Mouse (Mus musculus): ENCODE data around the gene Brd3. TPM values are rescaled to one million over a fixed set of nuclear protein-coding genes. Genes with fewer than 3 reads are reported as not detected.
A peak's percentile ranks its signal among the peaks of the same experiment; 100 is the strongest.

The Brd3 gene
- polyA plus RNA-seq, 1 experiment = 7.7 TPM

DNA sequence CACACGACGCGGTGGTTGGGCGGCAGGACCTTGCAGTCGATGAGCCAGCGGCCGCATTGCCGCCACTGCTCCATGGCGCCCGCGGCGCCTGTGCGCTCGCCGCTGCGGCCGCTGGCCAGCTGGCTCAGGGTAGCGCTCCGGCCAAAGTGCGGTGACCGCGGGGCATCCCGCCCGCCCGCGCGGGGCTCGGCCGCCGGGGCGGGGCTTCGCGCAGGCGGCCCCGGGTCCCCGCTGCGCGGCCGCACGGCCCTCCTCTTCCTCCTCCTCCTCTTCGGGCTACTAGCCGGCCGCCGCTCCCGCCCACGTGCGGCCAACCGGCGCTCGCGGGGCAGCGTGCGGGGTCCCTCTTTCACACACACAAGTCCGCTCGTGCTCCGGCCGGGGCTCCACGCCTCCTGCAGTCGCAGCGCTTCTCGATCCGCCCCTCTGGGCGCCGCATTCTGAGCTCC lies 81.0 kb downstream of the Brd3 start:
- H3K9me3 ChIP-seq (ENCODE audit: control insufficient read depth, low read length) = no peaks in the 10 kb centered on the region; the same call in 1 of the 2 replicates
- peaks cover 43% of the 10 kb centered on the region for H3K27me3 ChIP-seq (ENCODE audit: control insufficient read depth)
- TF ChIP-seq GATA1 (IDR thresholded peaks at IDR 0.05; ENCODE audit: low read length) (no peak), TAL1 (IDR thresholded peaks at IDR 0.05; ENCODE audit: low read length) (no peak)
- H3K4me1 ChIP-seq (ENCODE audit: control insufficient read depth) = peaks cover 27% of the 10 kb centered on the region
- peak overlapping the region; percentile 67 for H3K4me3 ChIP-seq (replicated peaks)
- H3K36me3 ChIP-seq (ENCODE audit: control insufficient read depth) = no peaks in the 10 kb centered on the region

DNA sequence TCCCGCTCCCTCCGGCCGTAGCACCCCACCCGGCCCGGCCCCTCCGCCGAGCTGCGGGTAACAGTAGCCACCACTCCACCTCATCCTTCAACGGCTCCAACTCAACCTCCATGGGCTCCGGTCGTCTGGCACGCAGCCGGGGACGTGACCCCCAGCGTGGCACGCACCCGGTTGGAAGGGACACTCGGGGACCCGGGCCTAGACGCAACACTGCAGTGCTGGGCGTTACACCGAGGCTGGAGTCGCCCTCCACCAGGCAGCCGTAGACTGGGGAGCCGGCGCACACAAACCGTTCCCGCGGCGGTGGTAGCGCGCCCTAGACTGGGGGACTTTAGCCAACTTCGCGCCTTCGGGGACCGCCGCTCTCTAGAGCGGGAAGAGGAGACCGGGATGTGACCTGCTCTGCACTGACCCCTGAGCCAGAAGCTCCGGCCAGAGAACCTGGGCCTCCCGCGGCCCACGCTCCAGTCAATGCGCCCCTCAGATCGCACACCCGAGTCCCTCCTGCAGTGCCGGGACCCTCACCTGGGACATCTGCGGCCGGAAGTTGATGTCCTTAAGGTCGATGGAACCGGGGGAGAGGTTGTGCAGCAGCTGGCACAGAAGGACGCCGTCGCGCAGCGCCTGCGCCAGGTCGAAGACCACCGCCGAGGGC lies 81.6 kb downstream of the Brd3 start:
- Histone ChIP-seq H3K4me1 (ENCODE audit: control insufficient read depth) (peaks cover 29% of the 10 kb centered on the region), H3K4me3 (replicated peaks) (peak overlapping the region; percentile 67), H3K9me3 (ENCODE audit: control insufficient read depth, low read length) (no peaks in the 10 kb centered on the region; the same call in 1 of the 2 replicates), H3K36me3 (ENCODE audit: control insufficient read depth) (no peaks in the 10 kb centered on the region), H3K27me3 (ENCODE audit: control insufficient read depth) (peaks cover 43% of the 10 kb centered on the region)
- TF ChIP-seq GATA1 (IDR thresholded peaks at IDR 0.05; ENCODE audit: low read length) (no peak), TAL1 (IDR thresholded peaks at IDR 0.05; ENCODE audit: low read length) (no peak)

DNA sequence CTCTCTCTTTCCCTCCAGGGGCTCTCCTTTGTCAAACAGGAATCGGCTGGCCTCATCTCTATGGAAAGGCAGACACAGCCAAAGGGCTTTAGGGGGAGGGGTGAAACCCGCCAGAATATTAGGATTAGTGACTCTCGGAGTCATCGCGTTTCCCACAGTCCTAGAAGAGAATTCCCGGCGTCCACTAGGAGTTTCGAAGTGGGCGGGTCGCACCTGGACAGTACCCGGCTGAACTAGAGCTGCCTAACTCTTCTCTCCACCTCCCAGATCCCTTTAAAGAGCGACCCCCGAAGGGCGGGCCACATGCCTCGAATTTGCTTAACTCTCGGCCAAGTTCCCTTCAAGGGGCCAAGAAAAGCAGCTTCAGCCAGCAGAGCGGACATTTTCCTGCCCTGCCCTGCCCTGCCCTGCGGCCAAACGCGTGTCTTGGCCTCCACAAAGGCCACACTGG lies 82.3 kb downstream of the Brd3 start:
- Histone ChIP-seq H3K36me3 (ENCODE audit: control insufficient read depth) (no peaks in the 10 kb centered on the region), H3K4me3 (replicated peaks) (peak overlapping the region; percentile 67), H3K9me3 (ENCODE audit: control insufficient read depth, low read length) (no peaks in the 10 kb centered on the region; the same call in 1 of the 2 replicates), H3K27me3 (ENCODE audit: control insufficient read depth) (peaks cover 43% of the 10 kb centered on the region), H3K4me1 (ENCODE audit: control insufficient read depth) (peaks cover 29% of the 10 kb centered on the region)
- TF ChIP-seq GATA1 (IDR thresholded peaks at IDR 0.05; ENCODE audit: low read length) (no peak), TAL1 (IDR thresholded peaks at IDR 0.05; ENCODE audit: low read length) (no peak)

DNA sequence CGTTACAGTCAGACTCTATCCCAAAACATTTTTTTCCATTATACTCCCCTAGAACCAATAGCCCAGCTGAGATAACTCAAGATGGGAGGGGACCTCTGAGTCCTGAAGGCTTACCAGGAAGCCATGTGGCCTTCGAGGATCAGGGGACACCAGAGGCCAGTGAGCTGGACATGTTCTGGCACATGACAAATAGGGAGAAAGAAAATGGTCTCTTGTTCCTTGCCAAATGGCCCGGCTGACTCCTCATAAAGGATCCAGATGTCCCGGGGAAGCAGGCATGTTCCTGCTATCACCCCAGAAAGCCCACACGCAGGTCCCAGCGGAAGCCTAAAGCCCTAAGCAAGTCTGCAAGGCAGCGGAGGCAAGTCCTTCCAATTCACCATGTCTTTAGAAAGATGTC lies 83.9 kb downstream of the Brd3 start:
- Histone ChIP-seq H3K4me3 (replicated peaks) (no peak overlapping the region), H3K4me1 (ENCODE audit: control insufficient read depth) (peaks cover 36% of the 10 kb centered on the region), H3K36me3 (ENCODE audit: control insufficient read depth) (no peaks in the 10 kb centered on the region), H3K27me3 (ENCODE audit: control insufficient read depth) (peaks cover 43% of the 10 kb centered on the region), H3K9me3 (ENCODE audit: control insufficient read depth, low read length) (no peaks in the 10 kb centered on the region; the same call in 1 of the 2 replicates)
- TF ChIP-seq TAL1 (IDR thresholded peaks at IDR 0.05; ENCODE audit: low read length) (no peak), GATA1 (IDR thresholded peaks at IDR 0.05; ENCODE audit: low read length) (no peak)

DNA sequence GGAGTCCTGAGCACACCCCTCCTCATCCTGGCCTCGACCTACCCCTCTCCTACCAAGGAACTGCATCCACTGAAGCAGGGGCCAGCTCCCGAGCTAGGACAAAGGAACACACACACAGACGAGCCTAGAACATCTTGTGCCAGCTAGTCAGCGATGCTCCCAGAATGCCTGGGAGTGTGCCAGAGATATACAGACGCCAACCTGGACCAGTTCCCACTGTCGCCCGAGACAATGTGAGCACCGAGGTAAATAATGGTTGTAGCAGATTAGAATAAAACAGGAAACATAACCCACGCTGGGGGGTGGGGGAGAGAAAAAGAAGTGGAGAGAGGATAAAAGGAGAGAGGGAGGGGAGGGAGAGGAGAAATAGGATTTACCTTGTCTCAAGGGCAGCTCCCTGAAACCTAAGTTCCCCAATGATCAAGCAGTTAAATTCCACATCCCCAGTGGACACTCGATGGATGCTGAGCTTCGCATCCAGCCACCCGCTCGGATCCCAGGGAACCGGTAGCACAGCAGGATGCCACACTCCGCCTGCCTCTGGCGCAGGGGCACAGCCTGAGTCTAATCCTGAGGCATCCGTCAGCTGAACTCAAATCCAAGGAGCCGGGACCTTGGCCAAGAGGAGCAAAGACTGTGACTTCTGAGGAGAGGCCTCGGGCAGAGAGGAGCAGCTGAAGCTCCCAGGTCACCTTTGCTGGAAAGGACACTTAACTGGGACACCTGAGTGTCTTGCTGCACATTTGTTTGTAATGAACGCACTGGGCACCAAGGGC lies 86.0 kb downstream of the Brd3 start:
- Histone ChIP-seq H3K4me1 (ENCODE audit: control insufficient read depth) (peaks cover 40% of the 10 kb centered on the region), H3K27me3 (ENCODE audit: control insufficient read depth) (peaks cover 30% of the 10 kb centered on the region), H3K9me3 (ENCODE audit: control insufficient read depth, low read length) (no peaks in the 10 kb centered on the region; the same call in 1 of the 2 replicates), H3K4me3 (replicated peaks) (no peak overlapping the region), H3K36me3 (ENCODE audit: control insufficient read depth) (no peaks in the 10 kb centered on the region)
- TF ChIP-seq TAL1 (IDR thresholded peaks at IDR 0.05; ENCODE audit: low read length) = no peak
- no peak for TF ChIP-seq GATA1 (IDR thresholded peaks at IDR 0.05; ENCODE audit: low read length)

DNA sequence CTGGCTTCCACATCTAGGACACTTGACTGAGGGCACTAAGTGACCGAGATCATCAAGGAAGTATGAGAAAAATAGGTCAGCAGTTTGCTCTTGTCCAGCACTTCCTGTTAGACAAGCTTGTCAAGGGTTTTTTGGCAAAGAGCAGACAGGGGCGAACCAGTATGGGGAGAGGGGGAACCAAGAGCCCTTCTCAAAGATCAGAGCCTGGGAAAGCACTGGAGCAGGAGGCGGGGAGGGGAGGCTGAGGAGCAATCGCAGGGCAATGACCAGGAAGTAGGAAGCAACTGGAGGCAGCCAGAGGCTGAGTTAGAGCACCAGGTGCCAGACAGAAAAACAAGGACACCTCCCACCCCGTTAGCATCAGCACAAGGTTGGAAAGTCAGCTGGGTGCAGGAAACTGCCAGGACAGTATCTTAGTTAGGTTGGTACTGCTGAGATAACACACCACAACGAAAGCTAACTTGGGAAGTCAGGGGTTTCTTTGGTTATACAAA lies 88.8 kb downstream of the Brd3 start:
- Histone ChIP-seq H3K9me3 (ENCODE audit: control insufficient read depth, low read length) (no peaks in the 10 kb centered on the region), H3K27me3 (ENCODE audit: control insufficient read depth) (peaks cover 1% of the 10 kb centered on the region), H3K4me3 (replicated peaks) (no peak overlapping the region), H3K4me1 (ENCODE audit: control insufficient read depth) (peaks cover 44% of the 10 kb centered on the region), H3K36me3 (ENCODE audit: control insufficient read depth) (no peaks in the 10 kb centered on the region)
- no peak for TF ChIP-seq TAL1 (IDR thresholded peaks at IDR 0.05; ENCODE audit: low read length)
- TF ChIP-seq GATA1 (IDR thresholded peaks at IDR 0.05; ENCODE audit: low read length) = no peak

DNA sequence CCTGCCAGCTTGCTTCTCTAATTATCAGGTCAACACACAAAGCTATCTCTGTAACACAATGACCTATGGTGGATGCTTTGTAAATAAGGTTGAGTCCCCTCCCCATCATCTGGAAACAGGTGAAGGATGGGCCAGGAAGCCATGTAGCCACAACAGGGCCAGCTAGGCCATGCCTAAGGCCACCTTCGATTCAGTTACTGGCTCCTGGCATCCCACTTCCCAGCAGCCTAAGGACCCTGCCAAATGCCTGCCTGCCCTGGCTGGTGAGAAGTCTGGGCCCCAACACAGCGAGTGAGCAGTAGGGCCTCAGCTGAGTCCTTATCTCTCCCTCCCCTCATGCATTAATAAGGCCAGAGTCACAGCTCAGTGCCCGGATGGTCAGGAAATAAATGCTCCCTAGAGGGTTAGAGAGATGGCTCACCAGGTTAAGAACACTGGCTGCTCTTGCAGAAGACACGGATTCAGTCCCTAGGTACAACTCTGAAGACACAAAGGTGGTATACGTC lies 89.8 kb downstream of the Brd3 start:
- TF ChIP-seq TAL1 (IDR thresholded peaks at IDR 0.05; ENCODE audit: low read length) = no peak
- no peak for TF ChIP-seq GATA1 (IDR thresholded peaks at IDR 0.05; ENCODE audit: low read length)
- Histone ChIP-seq H3K36me3 (ENCODE audit: control insufficient read depth) (no peaks in the 10 kb centered on the region), H3K27me3 (ENCODE audit: control insufficient read depth) (no peaks in the 10 kb centered on the region), H3K4me3 (replicated peaks) (no peak overlapping the region), H3K9me3 (ENCODE audit: control insufficient read depth, low read length) (no peaks in the 10 kb centered on the region), H3K4me1 (ENCODE audit: control insufficient read depth) (peaks cover 44% of the 10 kb centered on the region)

DNA sequence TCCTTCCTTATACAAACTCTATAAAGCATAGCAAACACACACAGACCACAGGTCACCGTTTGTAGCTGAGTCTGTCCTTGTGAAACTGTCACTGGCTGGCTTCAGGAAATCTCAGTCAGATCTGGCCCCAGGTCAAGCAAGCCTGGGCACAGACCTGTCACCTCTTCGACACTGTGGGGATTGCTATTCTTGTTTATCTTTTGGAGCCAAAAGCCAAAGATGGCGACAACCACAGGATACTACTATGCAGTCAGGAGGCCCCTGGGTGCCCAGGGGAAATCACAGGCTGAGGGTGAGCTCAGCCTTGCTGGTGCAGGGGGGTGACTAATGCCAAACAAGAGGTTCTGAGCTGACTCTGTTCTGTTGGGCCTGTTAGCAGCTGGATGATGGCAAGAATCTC lies 91.0 kb downstream of the Brd3 start:
- H3K4me3 ChIP-seq (replicated peaks) = no peak overlapping the region
- no peak for TF ChIP-seq GATA1 (IDR thresholded peaks at IDR 0.05; ENCODE audit: low read length)
- no peak for TF ChIP-seq TAL1 (IDR thresholded peaks at IDR 0.05; ENCODE audit: low read length)
- peaks cover 55% of the 10 kb centered on the region for H3K4me1 ChIP-seq (ENCODE audit: control insufficient read depth)
- no peaks in the 10 kb centered on the region for H3K36me3 ChIP-seq (ENCODE audit: control insufficient read depth)
- H3K9me3 ChIP-seq (ENCODE audit: control insufficient read depth, low read length) = no peaks in the 10 kb centered on the region
- H3K27me3 ChIP-seq (ENCODE audit: control insufficient read depth) = no peaks in the 10 kb centered on the region
